Mouse (Mus musculus) WW6 (cell line): ENCODE measurements around the gene Cog2.

Experiments used
- DNase-seq: peaks from one replicate; pipeline ENCODE4 v3.0.0-alpha.2; 2013; ENCODE audit warnings: low read depth, low spot score

Gene Cog2

GRCm38 (mm10) chr8:124569100-124569499 is 48.5 kb downstream of the Cog2 start:
- no peak for DNase-seq

- no peak for DNase-seq
These were observed 49.0 kb downstream of the Cog2 start, which contains the start of gene Agt for GRCm38 (mm10) chr8:124569593-124569992. Gene Agt, minus strand, starts transcription at chr8:124569706.

GRCm38 (mm10) chr8:124571732-124572429 is 51.3 kb downstream of the Cog2 start:
- DNase-seq: no peak

- no peak for DNase-seq
These were observed 51.8 kb downstream of the Cog2 start for GRCm38 (mm10) chr8:124572430-124572775.

- DNase-seq: peak; percentile 83
These were observed 53.2 kb downstream of the Cog2 start for GRCm38 (mm10) chr8:124573552-124574340.

- DNase-seq: no peak
These were observed 55.2 kb downstream of the Cog2 start, which contains the start of gene Capn9 for GRCm38 (mm10) chr8:124575811-124576210. Gene Capn9, plus strand, starts transcription at chr8:124576111.

GRCm38 (mm10) chr8:124576751-124577150 is 56.2 kb downstream of the Cog2 start:
- no peak for DNase-seq

- DNase-seq: no peak
These were observed 65.3 kb downstream of the Cog2 start for GRCm38 (mm10) chr8:124585718-124586425.

GRCm38 (mm10) chr8:124586556-124586955 is 66.0 kb downstream of the Cog2 start:
- no peak for DNase-seq

- DNase-seq: no peak
These were observed 68.8 kb downstream of the Cog2 start for GRCm38 (mm10) chr8:124589393-124589792.
